Mouse (Mus musculus) Patski (cell line): ENCODE measurements around the gene Wipf1. TPM values are rescaled to one million over a fixed set of nuclear protein-coding genes. Genes with fewer than 3 reads are reported as not detected.

ENCODE experiments used
- ATAC-seq: fragments of 100-300 bp; one replicate; pipeline ENCODE4 v1.8.0; 2021
- CTCF ChIA-PET: fragments of 350-600 bp; sonication (Branson Sonifier 250); formaldehyde crosslinking; loops from one replicate; lab custom pipeline; 2022; ENCODE audit warnings: inconsistent platforms; lab: Charles Lee
- POLR2A ChIA-PET: fragments of 350-600 bp; sonication (Branson Sonifier 250); formaldehyde crosslinking; loops from one replicate; lab custom pipeline; 2022; ENCODE audit warnings: antibody characterized with exemption, inconsistent platforms; lab: Charles Lee
- DNase-seq: peaks from one replicate; pipeline ENCODE4 v3.0.0-alpha.2; 2011; ENCODE audit warnings: low read depth, low spot score
- H3K27me3 ChIP-seq: fragments of 371-371 bp; one replicate; pipeline ENCODE4 v1.5.1; 2021
- CTCF ChIP-seq: fragments of 100-300 bp; IDR thresholded peaks from one replicate; pipeline ENCODE4 v1.5.1; 2021
- in situ Hi-C: fragments of 300-500 bp; cut with MboI; formaldehyde crosslinking; loops from 3 replicates; pipeline ENCODE4 v1.11.1; 2018; ENCODE audit warnings: low pct_unique_long_range_greater_than_20kb, mixed read lengths
- polyA plus RNA-seq: library from polyadenylated mRNA; unstranded; gene quantifications from one replicate; pipeline ENCODE4 v1.2.3, GENCODE M21; 2021

Wipf1 gene
- polyA plus RNA-seq, 1 experiment from 2014 or later: 20.2 TPM

GRCm38 (mm10) chr2:73475519-73475918 lies 54.0 kb downstream of the Wipf1 start:
- no peaks in the 10 kb centered on the region for H3K27me3 ChIP-seq
- POLR2A ChIA-PET: no interaction called here
- in situ Hi-C loops: no loop called here
- TF ChIP-seq CTCF: no peak
- DNase-seq (no peak), ATAC-seq (no peak)
- CTCF ChIA-PET: interaction anchor here (0.9 kb wide), 1 partner anchor 11 kb away, joined by 3 read pairs; no protein-coding TSS in a partner anchor

DNA sequence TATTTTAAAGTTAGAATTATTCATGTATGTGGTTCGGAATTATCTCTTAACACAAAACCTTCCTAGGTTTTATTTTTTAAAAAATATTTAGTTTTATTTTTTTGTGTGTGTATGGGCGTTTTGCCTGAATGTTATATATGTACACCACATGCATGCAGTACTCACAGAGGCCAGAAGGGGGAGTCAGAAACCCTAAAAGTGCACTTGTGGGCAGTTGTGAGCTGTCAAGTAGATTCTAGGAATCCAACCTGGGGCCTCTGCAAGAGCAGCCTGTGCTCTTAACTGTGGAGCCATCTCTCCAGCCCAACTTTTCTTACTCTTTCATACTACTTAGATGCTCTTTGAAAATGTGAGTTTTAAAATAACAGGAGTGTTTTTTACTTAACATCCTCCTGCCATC lies 57.4 kb downstream of the Wipf1 start:
- POLR2A ChIA-PET: no interaction called here
- no peak for TF ChIP-seq CTCF
- ATAC-seq (no peak), DNase-seq (no peak)
- CTCF ChIA-PET: no interaction called here
- in situ Hi-C loops: no loop called here
- no peaks in the 10 kb centered on the region for H3K27me3 ChIP-seq

DNA sequence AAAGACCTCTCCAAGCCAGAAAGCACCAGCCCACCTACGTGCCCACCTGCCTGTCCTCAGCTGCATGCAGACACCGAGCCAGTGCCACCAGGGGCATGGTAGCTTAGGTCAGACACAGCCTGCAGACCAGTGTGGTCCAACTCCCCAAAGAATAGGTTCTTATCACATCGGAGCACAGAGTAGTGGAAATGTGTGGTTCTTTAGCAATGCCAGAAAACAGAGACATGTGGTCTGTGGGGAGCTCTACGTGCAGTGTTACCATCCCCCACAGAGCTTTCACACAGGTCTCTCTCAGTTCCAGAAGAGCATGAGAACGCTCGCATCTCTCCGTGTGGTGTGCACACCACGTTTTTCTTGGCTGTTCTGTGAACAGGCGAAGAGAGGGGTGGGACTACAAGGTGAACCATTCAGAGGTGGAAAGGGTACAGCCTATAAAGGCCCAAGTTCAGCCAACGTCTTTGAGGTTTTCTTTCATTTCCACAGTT lies 59.3 kb downstream of the Wipf1 start:
- POLR2A ChIA-PET: no interaction called here
- in situ Hi-C loops: no loop called here
- TF ChIP-seq CTCF: no peak
- H3K27me3 ChIP-seq: no peaks in the 10 kb centered on the region
- no peak for ATAC-seq
- CTCF ChIA-PET: interaction anchor here (1.7 kb wide), 1 partner anchor 22 kb away, joined by 4 read pairs; no protein-coding TSS in a partner anchor
- DNase-seq: no peak

GRCm38 (mm10) chr2:73469552-73469951 lies 60.0 kb downstream of the Wipf1 start:
- CTCF ChIA-PET: no interaction called here
- in situ Hi-C loops: no loop called here
- TF ChIP-seq CTCF: no peak
- no peak for ATAC-seq
- POLR2A ChIA-PET: no interaction called here
- H3K27me3 ChIP-seq: no peaks in the 10 kb centered on the region
- DNase-seq: no peak

DNA sequence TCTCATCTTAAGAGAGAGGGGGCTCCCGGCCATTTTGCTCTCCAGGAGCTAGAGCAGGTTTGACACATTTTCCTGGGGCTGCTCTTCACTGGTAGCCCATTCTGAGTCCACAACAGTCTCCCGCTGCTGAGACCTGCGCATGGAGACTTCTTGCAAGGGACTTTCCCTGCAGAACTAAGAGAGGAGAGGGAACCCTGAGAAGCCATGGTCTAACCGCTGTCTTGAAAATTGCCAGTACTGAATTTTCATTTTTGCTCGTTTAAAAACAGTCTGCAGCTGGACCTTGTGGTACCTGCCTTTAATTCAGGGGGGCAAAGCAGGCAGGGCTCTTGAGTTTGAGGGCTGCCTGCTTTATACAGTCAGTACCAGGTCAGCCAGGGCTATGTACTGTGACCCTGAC lies 60.5 kb downstream of the Wipf1 start:
- no peak for ATAC-seq
- in situ Hi-C loops: no loop called here
- H3K27me3 ChIP-seq: no peaks in the 10 kb centered on the region
- no peak for TF ChIP-seq CTCF
- no peak for DNase-seq
- ChIA-PET POLR2A (no interaction called here), CTCF (no interaction called here)

DNA sequence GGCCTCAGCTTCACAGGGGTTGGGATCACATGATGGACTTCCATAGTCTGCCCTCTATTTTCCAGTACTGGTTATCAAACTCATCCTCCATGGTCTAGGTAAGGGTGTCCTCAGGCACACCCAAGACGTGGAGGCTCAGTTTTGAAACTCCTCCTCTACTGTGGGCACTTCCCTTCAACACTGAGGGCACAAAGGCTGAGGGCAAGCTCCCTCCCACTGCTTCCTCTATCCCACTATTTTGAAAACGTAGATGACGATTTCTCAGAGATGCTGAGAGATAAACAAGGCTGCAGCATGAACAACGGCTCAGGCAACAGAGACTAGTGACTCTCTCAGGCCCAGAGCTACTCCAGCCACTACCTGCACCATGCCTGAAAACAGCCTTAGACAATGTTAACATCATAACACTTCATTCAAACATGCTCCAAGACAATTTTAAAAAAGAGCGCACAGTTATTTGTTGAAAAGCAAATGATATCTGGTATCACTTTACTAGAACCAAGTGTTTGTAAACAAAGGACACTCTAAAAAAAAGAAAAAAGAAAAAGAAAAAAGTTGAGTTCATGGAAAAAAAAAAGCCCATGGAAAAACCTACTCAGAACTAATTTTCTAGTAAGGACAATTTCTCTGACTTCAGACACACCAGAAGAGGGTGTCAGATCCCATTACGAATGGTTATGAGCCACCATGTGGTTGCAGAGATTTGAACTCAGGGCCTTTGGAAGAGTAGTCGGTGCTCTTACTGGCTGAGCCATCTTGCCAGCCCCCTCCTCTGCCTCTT lies 62.3 kb downstream of the Wipf1 start:
- ChIA-PET CTCF (no interaction called here), POLR2A (interaction anchor here (0.8 kb wide), 1 partner anchor 77 kb away, joined by 4 read pairs; no protein-coding TSS in a partner anchor)
- H3K27me3 ChIP-seq: no peaks in the 10 kb centered on the region
- no peak for DNase-seq
- no peak for ATAC-seq
- no peak for TF ChIP-seq CTCF
- in situ Hi-C loops: no loop called here

DNA sequence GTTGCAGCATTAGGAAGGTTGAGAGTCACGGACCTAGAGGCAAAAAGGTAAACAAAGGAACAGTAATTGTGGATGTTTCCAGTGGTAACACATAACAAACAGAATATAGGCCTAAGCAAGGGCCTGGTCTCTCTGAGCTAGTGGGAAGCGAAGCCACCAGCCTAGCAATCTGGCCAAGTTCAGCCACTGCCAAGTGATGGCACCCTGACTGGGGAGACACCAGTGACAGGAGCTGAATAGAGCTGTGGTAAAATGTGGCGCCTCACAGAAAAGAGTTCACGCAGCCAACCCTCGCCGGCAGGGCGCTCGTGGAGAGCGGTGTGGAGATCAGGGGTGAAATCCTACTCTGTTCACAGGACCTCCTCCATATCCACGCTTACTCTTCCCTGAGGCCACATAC lies 63.1 kb downstream of the Wipf1 start:
- ATAC-seq (no peak), DNase-seq (no peak)
- POLR2A ChIA-PET: no interaction called here
- no peak for TF ChIP-seq CTCF
- CTCF ChIA-PET: no interaction called here
- H3K27me3 ChIP-seq: no peaks in the 10 kb centered on the region
- in situ Hi-C loops: no loop called here

GRCm38 (mm10) chr2:73463431-73464194 lies 65.9 kb downstream of the Wipf1 start:
- POLR2A ChIA-PET: interaction anchor here (0.5 kb wide), 1 partner anchor 36 kb away, joined by 3 read pairs; no protein-coding TSS in a partner anchor
- DNase-seq (no peak), ATAC-seq (no peak)
- no peaks in the 10 kb centered on the region for H3K27me3 ChIP-seq
- CTCF ChIA-PET: interaction anchor here (1.0 to 1.4 kb wide), 2 partner anchors 12 kb away, joined by 3 read pairs; no protein-coding TSS in a partner anchor
- TF ChIP-seq CTCF: no peak
- in situ Hi-C loops: no loop called here

DNA sequence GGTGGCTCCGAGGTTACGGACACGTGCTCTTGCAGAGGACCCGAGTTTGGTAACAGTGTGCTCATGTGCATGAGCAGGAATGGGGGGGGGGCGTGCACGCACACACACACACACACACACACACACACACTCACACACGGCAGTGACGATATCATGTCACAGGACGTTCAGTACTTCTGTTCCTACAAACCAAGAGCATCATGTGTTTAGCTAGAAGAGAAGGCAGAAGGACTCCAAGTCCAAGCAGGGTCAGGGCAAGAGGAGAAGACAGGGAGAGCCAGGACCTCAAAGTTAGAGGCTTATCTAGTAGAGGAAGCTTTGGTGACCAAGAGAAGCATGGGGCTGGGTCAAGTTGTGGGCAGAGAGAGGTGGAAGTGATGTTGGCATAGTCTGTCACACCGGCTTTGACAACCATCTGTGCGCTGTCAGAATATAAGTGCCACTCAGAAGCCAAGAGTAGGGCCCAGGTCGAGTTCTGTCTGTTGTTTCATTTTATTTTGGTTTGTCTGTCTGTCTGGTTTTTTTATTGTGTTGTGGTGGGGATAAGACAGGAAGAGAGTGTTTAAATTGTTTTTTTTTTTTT lies 66.7 kb downstream of the Wipf1 start:
- DNase-seq: no peak
- ChIA-PET POLR2A (no interaction called here), CTCF (interaction anchor here (1.0 kb wide), 1 partner anchor 11 kb away, joined by 3 read pairs; no protein-coding TSS in a partner anchor)
- TF ChIP-seq CTCF: no peak
- no peaks in the 10 kb centered on the region for H3K27me3 ChIP-seq
- no peak for ATAC-seq
- in situ Hi-C loops: no loop called here

DNA sequence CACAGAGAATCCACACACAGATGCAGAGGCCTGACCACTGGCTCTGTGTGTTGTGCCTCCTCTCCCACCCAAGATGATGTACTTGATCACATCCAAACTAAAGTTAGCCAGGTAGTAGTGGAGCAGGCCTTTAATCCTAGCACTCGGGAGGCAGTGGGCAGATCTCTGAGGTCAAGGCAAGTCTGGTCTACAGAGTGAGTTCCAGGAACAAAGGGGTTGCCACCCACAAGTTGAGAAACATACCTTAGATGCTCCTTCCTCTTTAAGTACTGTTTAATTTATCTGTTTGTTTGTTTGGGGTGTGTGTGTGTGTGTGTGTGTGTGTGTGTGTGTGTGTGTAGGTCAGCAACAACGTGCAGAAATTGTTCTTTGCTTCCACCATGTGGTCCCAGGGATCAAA lies 67.3 kb downstream of the Wipf1 start:
- no peak for TF ChIP-seq CTCF
- no peaks in the 10 kb centered on the region for H3K27me3 ChIP-seq
- DNase-seq (no peak), ATAC-seq (no peak)
- in situ Hi-C loops: no loop called here
- POLR2A ChIA-PET: no interaction called here
- CTCF ChIA-PET: interaction anchor here (1.0 kb wide), 1 partner anchor 10 kb away, joined by 3 read pairs; no protein-coding TSS in a partner anchor
